Mouse (Mus musculus): ENCODE data around the gene Parp8. TPM values are rescaled to one million over a fixed set of nuclear protein-coding genes. Genes with fewer than 3 reads are reported as not detected.

The Parp8 gene
- polyA plus RNA-seq, 1 experiment from 2014 or later = 27.2 TPM

- Histone ChIP-seq H3K9ac (ENCODE audit: low read depth, low read length) (no peak overlapping the region), H3K36me3 (ENCODE audit: control insufficient read depth, insufficient read depth, low read length) (peaks cover 5% of the 10 kb centered on the region), H3K4me2 (ENCODE audit: low read length) (no peak overlapping the region), H3K4me1 (ENCODE audit: control insufficient read depth, insufficient read depth, low read depth, low read length) (no peaks in the 10 kb centered on the region), H3K27me3 (replicated peaks; ENCODE audit: control insufficient read depth, insufficient read depth, low read length) (no peaks in the 10 kb centered on the region), H3K4me3 (ENCODE audit: low read length) (no peak overlapping the region), H3K9me3 (ENCODE audit: control insufficient read depth, low read length) (peaks cover 2% of the 10 kb centered on the region; the same call in 1 of the 2 replicates), H3K27ac (ENCODE audit: low read depth, low read length) (no peak overlapping the region)
- 77% methylated on average over 10 of the region's 10 CpGs for WGBS
- ATAC-seq = 0 out of 2 replicates have a peak, but pooled peaks have one; percentile 51
Observed at GRCm38 (mm10) chr13:116879580-116880192, 145.7 kb downstream of the Parp8 start.

GRCm38 (mm10) chr13:116870221-116870620, 155.1 kb downstream of the Parp8 start:
- no peak for ATAC-seq
- 73% methylated on average over 1 of the region's 1 CpGs for WGBS

GRCm38 (mm10) chr13:116843937-116844336, 181.4 kb downstream of the Parp8 start:
- H3K9me3 ChIP-seq (ENCODE audit: control insufficient read depth, low read length) = no peaks in the 10 kb centered on the region
- H3K4me3 ChIP-seq (ENCODE audit: low read length) = no peak overlapping the region
- no peaks in the 10 kb centered on the region for H3K27me3 ChIP-seq (replicated peaks; ENCODE audit: control insufficient read depth, insufficient read depth, low read length)
- WGBS = 82% methylated on average over 5 of the region's 5 CpGs
- H3K4me1 ChIP-seq (ENCODE audit: control insufficient read depth, insufficient read depth, low read depth, low read length) = no peaks in the 10 kb centered on the region
- ATAC-seq = no peak
- no peak overlapping the region for H3K4me2 ChIP-seq (ENCODE audit: low read length)
- no peak overlapping the region for H3K27ac ChIP-seq (ENCODE audit: low read depth, low read length)
- no peaks in the 10 kb centered on the region for H3K36me3 ChIP-seq (ENCODE audit: control insufficient read depth, insufficient read depth, low read length)
- H3K9ac ChIP-seq (ENCODE audit: low read depth, low read length) = no peak overlapping the region

More at GRCm38 (mm10) chr13:116870221-116870620, 155.1 kb downstream of the Parp8 start:
- H3K4me2 ChIP-seq (ENCODE audit: low read length) = no peak overlapping the region
- H3K36me3 ChIP-seq (ENCODE audit: control insufficient read depth, insufficient read depth, low read length) = peaks cover 12% of the 10 kb centered on the region; the same call in 1 of the 2 replicates
- no peaks in the 10 kb centered on the region for H3K9me3 ChIP-seq (ENCODE audit: control insufficient read depth, low read length)
- no peak overlapping the region for H3K9ac ChIP-seq (ENCODE audit: low read depth, low read length)
- H3K27me3 ChIP-seq (replicated peaks; ENCODE audit: control insufficient read depth, insufficient read depth, low read length) = no peaks in the 10 kb centered on the region
- H3K4me3 ChIP-seq (ENCODE audit: low read length) = no peak overlapping the region
- no peak overlapping the region for H3K27ac ChIP-seq (ENCODE audit: low read depth, low read length)
- no peaks in the 10 kb centered on the region for H3K4me1 ChIP-seq (ENCODE audit: control insufficient read depth, insufficient read depth, low read depth, low read length)

GRCm38 (mm10) chr13:116830984-116831383, 194.4 kb downstream of the Parp8 start:
- H3K4me3 ChIP-seq (ENCODE audit: low read length) = no peak overlapping the region
- no peaks in the 10 kb centered on the region for H3K4me1 ChIP-seq (ENCODE audit: control insufficient read depth, insufficient read depth, low read depth, low read length)
- no peak overlapping the region for H3K27ac ChIP-seq (ENCODE audit: low read depth, low read length)
- no peak for ATAC-seq
- H3K27me3 ChIP-seq (replicated peaks; ENCODE audit: control insufficient read depth, insufficient read depth, low read length) = no peaks in the 10 kb centered on the region
- no peak overlapping the region for H3K4me2 ChIP-seq (ENCODE audit: low read length)
- H3K36me3 ChIP-seq (ENCODE audit: control insufficient read depth, insufficient read depth, low read length) = no peaks in the 10 kb centered on the region
- H3K9me3 ChIP-seq (ENCODE audit: control insufficient read depth, low read length) = no peaks in the 10 kb centered on the region
- no peak overlapping the region for H3K9ac ChIP-seq (ENCODE audit: low read depth, low read length)

GRCm38 (mm10) chr13:116829015-116829414, 196.3 kb downstream of the Parp8 start:
- Histone ChIP-seq H3K9ac (ENCODE audit: low read depth, low read length) (no peak overlapping the region), H3K27me3 (replicated peaks; ENCODE audit: control insufficient read depth, insufficient read depth, low read length) (no peaks in the 10 kb centered on the region), H3K4me2 (ENCODE audit: low read length) (no peak overlapping the region), H3K4me1 (ENCODE audit: control insufficient read depth, insufficient read depth, low read depth, low read length) (no peaks in the 10 kb centered on the region), H3K27ac (ENCODE audit: low read depth, low read length) (no peak overlapping the region), H3K9me3 (ENCODE audit: control insufficient read depth, low read length) (no peaks in the 10 kb centered on the region), H3K4me3 (ENCODE audit: low read length) (no peak overlapping the region), H3K36me3 (ENCODE audit: control insufficient read depth, insufficient read depth, low read length) (no peaks in the 10 kb centered on the region)
- 93% methylated on average over 3 of the region's 3 CpGs for WGBS
- ATAC-seq = no peak

- Histone ChIP-seq H3K9ac (ENCODE audit: low read depth, low read length) (no peak overlapping the region), H3K36me3 (ENCODE audit: control insufficient read depth, insufficient read depth, low read length) (no peaks in the 10 kb centered on the region), H3K27ac (ENCODE audit: low read depth, low read length) (no peak overlapping the region), H3K4me2 (ENCODE audit: low read length) (no peak overlapping the region), H3K27me3 (replicated peaks; ENCODE audit: control insufficient read depth, insufficient read depth, low read length) (no peaks in the 10 kb centered on the region), H3K4me1 (ENCODE audit: control insufficient read depth, insufficient read depth, low read depth, low read length) (no peaks in the 10 kb centered on the region), H3K4me3 (ENCODE audit: low read length) (no peak overlapping the region), H3K9me3 (ENCODE audit: control insufficient read depth, low read length) (no peaks in the 10 kb centered on the region)
- 89% methylated on average over 1 of the region's 1 CpGs for WGBS
- ATAC-seq = no peak
Observed at GRCm38 (mm10) chr13:116811456-116811855, 213.9 kb downstream of the Parp8 start.

Other genes with a start within 250 kb of the Parp8 start
- 15.2 and 17.2 TPM in 2 replicates for gene Emb, start 183.0 kb upstream of the Parp8 start, polyA plus RNA-seq (2015; fragmentation: Nextera tagmentation; extraction: Ambion mirVana)
- 0.40 and 0.50 TPM in 2 replicates for gene Gm17509, start 195.5 kb upstream of the Parp8 start, polyA plus RNA-seq (2015; fragmentation: Nextera tagmentation; extraction: Ambion mirVana)